Mouse (Mus musculus): Measurements from ENCODE around the gene Psg16. TPM values are rescaled to one million over a fixed set of nuclear protein-coding genes. Genes with fewer than 3 reads are reported as not detected.
"Not testable (repeated sequence)": the region's sequence is repeated elsewhere in the genome, so short reads cannot be mapped to it uniquely, and the experiment has no call there.

The Psg16 gene
- polyA plus RNA-seq, 1 experiment from 2014 or later, result 0.05 TPM

DNA sequence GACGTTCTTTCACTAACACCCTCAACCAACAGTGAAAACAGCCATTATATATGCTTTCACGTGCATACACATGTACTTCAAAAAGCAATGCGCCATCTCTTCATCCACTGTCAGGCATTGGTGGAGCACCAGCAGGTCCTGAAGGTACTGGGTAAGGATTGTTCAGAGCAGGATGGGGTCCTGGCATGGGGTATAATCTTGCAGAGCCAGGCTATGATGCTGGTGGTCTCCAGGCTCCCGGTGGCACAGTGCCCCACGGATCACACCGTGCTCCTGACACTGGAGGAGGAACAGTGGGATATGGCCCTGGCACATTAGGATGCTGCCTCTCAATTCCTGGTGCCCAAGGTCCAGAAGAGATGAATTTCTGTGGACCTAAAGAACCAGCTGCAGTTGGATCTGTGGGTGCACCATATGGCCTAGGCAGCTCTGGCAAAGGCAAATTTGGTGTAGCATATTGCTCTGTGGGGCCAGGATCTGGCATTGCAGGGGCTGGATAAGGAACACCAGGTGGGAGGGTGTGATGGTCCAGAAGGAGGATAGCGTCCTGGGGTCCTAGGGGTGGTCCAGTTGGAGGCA lies 4.3 kb downstream of the Psg16 start:
- Histone ChIP-seq H3K36me3 (no peaks in the 10 kb centered on the region), H3K9me3 (replicated peaks) (no peaks in the 10 kb centered on the region), H3K27me3 (ENCODE audit: low read depth, poor library complexity, severe bottlenecking) (no peaks in the 10 kb centered on the region), H3K27ac (no peak overlapping the region), H3K4me1 (no peaks in the 10 kb centered on the region), H3K4me3 (no peak overlapping the region)
- 86% methylated on average over 7 of the region's 7 CpGs for WGBS
- DNase-seq (ENCODE audit: low spot score), result peak; percentile 14

DNA sequence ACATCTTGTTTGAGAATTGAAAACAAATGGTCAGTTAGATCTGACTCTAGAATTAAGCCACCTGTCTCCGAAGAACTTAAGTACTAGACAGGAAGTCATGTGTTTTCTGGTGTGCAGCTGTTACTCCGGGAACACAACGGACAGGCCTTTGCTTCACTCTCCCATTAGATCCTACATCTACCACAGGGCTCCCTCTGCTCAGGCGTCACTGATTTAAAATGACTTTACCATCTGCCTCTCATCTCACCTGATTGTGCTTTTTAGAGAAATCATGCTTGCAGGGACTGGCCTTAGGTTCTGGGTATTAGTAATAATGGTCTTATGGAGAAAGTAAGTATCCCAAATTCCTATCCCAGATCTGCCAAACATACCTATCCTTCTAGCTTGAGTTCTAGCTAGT lies 8.9 kb downstream of the Psg16 start:
- no peaks in the 10 kb centered on the region for H3K4me1 ChIP-seq
- H3K27me3 ChIP-seq (ENCODE audit: low read depth, poor library complexity, severe bottlenecking), result no peaks in the 10 kb centered on the region
- no peaks in the 10 kb centered on the region for H3K9me3 ChIP-seq (replicated peaks)
- 82% methylated on average over 4 of the region's 4 CpGs for WGBS
- H3K27ac ChIP-seq, result no peak overlapping the region
- peak; percentile 9 for DNase-seq (ENCODE audit: low spot score)
- no peaks in the 10 kb centered on the region for H3K36me3 ChIP-seq
- H3K4me3 ChIP-seq, result no peak overlapping the region

DNA sequence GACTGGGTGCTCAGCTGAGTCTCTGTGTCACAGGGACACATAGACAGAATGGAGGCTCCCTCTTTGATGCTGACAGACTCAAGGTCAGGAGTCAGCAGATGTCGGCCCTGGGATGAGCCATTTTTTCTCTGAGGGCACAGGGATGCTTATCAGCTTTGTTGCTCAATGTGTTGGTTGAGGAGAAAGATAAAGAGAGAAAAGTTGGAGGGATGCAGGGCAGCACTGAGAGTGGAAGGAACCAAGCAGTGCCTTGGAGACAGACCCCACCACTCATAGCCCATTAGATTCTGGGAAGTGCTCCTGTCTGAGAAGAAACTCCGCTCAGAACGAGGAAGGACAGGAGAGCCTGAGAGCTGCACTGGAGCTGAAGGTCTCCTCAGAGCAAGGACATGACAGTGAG lies 13.9 kb downstream of the Psg16 start:
- no peak for DNase-seq (ENCODE audit: low spot score)
- H3K27me3 ChIP-seq (ENCODE audit: low read depth, poor library complexity, severe bottlenecking), result no peaks in the 10 kb centered on the region
- WGBS, result 82% methylated on average over 3 of the region's 3 CpGs

DNA sequence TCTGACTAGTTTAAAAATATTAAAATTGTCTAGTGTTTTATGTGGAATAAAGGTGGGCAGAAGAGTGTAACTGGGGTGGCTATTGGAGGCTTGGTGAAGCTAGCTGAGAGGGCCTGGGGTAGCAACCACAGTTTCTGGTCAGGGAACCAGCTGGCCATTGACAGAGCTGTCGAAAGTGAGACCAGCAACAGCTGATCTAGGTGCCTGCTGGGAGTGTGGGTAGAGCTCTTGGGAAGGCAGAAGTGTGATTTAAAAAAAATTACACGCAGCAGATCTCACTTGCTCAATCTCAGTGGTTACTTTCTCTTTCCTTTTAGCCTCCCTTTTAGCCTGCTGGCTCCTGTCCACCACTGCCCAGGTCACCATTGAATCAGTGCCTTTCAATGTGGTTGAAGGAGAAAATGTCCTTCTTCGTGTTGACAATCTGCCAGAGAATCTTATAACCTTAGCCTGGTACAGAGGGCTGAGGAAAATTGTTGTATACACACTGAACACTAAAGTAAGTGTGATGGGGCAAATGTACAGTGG lies 16.3 kb downstream of the Psg16 start:
- DNase-seq (ENCODE audit: low spot score), result no peak
- no peaks in the 10 kb centered on the region for H3K4me1 ChIP-seq
- no peaks in the 10 kb centered on the region for H3K27me3 ChIP-seq (ENCODE audit: low read depth, poor library complexity, severe bottlenecking)
- WGBS, result 65% methylated on average over 3 of the region's 3 CpGs
- no peak overlapping the region for H3K4me3 ChIP-seq
- H3K27ac ChIP-seq, result no peak overlapping the region
- no peaks in the 10 kb centered on the region for H3K36me3 ChIP-seq
- H3K9me3 ChIP-seq (replicated peaks), result no peaks in the 10 kb centered on the region

More for the DNA sequence above, 13.9 kb downstream of the Psg16 start:
- no peaks in the 10 kb centered on the region for H3K4me1 ChIP-seq
- H3K9me3 ChIP-seq (replicated peaks), result no peaks in the 10 kb centered on the region
- H3K36me3 ChIP-seq, result no peaks in the 10 kb centered on the region
- no peak overlapping the region for H3K27ac ChIP-seq
- no peak overlapping the region for H3K4me3 ChIP-seq

DNA sequence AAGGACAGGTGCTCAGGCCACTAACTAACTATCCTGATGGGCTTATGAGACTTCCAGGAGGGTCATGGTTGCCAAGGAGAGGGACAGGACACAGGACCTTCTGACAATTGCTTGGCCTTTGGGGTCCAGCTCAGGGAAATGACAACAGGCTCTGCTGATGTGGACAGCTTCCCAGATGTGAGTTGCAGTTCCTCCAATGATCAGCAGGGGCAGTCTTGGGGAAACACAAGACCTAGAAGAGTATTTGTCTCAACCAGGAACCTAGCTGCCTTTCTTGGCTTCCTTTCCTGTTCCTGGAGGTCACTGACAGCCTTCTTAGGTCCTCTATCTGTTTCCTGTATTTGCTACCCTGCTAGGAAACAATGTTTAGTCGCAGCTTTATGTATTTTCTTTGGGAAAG lies 17.4 kb downstream of the Psg16 start:
- Histone ChIP-seq H3K27ac (no peak overlapping the region), H3K4me3 (no peak overlapping the region), H3K27me3 (ENCODE audit: low read depth, poor library complexity, severe bottlenecking) (no peaks in the 10 kb centered on the region), H3K9me3 (replicated peaks) (no peaks in the 10 kb centered on the region), H3K36me3 (no peaks in the 10 kb centered on the region), H3K4me1 (no peaks in the 10 kb centered on the region)
- no peak for DNase-seq (ENCODE audit: low spot score)
- whole genome bisulfite sequencing, result 29% methylated on average over 1 of the region's 1 CpGs

DNA sequence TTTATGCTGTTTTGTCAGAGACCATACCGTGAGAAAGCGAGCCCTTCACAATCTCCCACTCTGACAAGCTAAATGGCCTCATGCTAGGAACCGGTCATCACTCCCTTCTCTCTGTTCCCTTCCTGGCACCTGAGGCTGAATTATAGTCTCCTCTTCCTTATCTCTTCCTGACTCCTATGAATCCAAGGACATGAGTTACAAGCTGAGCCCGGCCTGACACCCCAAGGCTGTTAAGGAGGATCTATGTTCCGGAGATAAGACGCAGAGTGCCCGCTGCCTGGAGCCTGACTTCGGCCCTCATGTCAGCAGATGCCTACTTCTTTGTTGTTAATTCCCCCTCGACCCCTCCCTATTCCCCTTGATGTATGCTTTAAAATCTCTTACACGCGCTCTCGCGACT lies 27.8 kb downstream of the Psg16 start:
- WGBS, result 94% methylated on average over 13 of the region's 13 CpGs
- not testable (repeated sequence) for H3K36me3 ChIP-seq; H3K27me3 ChIP-seq (ENCODE audit: low read depth, poor library complexity, severe bottlenecking); H3K9me3 ChIP-seq (replicated peaks); H3K4me3 ChIP-seq; H3K27ac ChIP-seq; H3K4me1 ChIP-seq; DNase-seq (ENCODE audit: low spot score)

DNA sequence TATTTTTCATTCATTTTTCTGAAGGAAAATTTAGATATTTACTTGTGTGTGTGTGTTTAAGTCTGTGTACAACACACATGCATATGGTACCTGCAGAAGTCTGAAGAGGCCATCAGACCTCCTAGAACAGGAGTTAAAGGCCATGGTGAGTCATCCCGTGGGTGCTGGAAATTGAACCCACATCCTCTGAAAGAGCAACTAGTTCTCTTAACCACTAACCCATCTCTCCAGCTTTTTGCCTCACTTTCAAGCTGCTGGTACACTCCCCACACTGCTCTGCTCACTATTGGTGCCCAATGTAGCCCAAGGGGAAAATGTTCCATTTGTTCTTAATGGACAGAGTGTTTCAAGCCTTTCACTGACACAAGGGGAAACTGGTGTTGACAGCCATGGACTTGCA lies 61.5 kb downstream of the Psg16 start:
- H3K9me3 ChIP-seq (replicated peaks), result no peaks in the 10 kb centered on the region; the same call in 1 of the 2 replicates
- 92% methylated on average over 1 of the region's 1 CpGs for WGBS
- H3K4me1 ChIP-seq, result no peaks in the 10 kb centered on the region
- H3K27ac ChIP-seq, result no peak overlapping the region
- H3K4me3 ChIP-seq, result no peak overlapping the region
- H3K36me3 ChIP-seq, result no peaks in the 10 kb centered on the region
- no peaks in the 10 kb centered on the region for H3K27me3 ChIP-seq (ENCODE audit: low read depth, poor library complexity, severe bottlenecking)
- no peak for DNase-seq (ENCODE audit: low spot score)

DNA sequence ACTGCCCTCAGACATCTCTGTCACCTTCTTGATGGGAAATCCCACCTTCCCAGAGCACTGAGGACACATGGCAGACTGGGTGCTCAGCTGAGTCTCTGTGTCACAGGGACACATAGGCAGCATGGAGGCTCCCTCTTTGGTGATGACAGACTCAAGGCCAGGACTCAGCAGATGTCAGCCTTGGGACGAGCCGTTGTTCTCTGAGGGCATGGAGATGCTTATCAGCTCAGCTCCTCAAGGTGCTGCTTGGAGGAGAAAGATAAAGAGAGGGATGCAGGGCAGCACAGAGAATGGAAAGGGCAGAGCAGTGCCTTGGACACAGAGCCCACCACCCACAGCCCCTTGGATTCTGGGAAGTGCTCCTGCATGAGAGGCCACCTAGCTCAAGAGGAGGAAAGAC lies 76.1 kb downstream of the Psg16 start, which contains the start of gene Ceacam3:
Gene Ceacam3 (plus strand): TSS at position 352 of the 400 bp plus-strand sequence.
- H3K27ac ChIP-seq, result no peak within 1 kb of the TSS
- DNase-seq (ENCODE audit: low spot score), result no peak
- 92% methylated on average over 2 of the region's 2 CpGs for WGBS
- no peaks in the 10 kb centered on the region for H3K27me3 ChIP-seq (ENCODE audit: low read depth, poor library complexity, severe bottlenecking)
- no peak within 1 kb of the TSS for H3K4me3 ChIP-seq
- H3K9me3 ChIP-seq (replicated peaks), result peaks cover 9% of the 10 kb centered on the region; the same call in 1 of the 2 replicates
- H3K4me1 ChIP-seq, result no peaks in the 10 kb centered on the region
- H3K36me3 ChIP-seq, result no peaks in the 10 kb centered on the region

DNA sequence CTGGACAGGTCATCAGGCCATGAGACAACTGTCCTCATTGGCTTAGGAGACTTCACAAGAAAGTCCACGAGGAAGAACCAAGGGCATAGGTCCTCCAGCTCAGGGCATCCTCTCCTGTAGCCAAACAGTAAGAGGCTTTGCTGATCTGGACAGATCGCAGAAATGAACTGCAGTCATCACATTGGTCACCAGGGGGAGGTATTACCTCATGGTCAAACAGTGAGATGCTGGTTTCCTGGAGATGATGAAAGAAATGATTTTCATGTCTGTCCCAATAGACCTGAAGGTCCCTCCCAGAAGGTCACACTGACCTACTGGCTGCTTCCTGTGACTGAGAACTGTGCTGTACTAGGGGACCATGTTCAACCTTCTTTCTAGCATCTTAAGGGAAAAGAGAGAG lies 81.8 kb downstream of the Psg16 start:
- H3K36me3 ChIP-seq, result no peaks in the 10 kb centered on the region
- no peaks in the 10 kb centered on the region for H3K4me1 ChIP-seq
- no peaks in the 10 kb centered on the region for H3K27me3 ChIP-seq (ENCODE audit: low read depth, poor library complexity, severe bottlenecking)
- H3K27ac ChIP-seq, result no peak overlapping the region
- H3K9me3 ChIP-seq (replicated peaks), result peaks cover 2% of the 10 kb centered on the region; the same call in 1 of the 2 replicates
- no peak for DNase-seq (ENCODE audit: low spot score)
- 45% methylated on average over 2 of the region's 2 CpGs for WGBS
- no peak overlapping the region for H3K4me3 ChIP-seq

DNA sequence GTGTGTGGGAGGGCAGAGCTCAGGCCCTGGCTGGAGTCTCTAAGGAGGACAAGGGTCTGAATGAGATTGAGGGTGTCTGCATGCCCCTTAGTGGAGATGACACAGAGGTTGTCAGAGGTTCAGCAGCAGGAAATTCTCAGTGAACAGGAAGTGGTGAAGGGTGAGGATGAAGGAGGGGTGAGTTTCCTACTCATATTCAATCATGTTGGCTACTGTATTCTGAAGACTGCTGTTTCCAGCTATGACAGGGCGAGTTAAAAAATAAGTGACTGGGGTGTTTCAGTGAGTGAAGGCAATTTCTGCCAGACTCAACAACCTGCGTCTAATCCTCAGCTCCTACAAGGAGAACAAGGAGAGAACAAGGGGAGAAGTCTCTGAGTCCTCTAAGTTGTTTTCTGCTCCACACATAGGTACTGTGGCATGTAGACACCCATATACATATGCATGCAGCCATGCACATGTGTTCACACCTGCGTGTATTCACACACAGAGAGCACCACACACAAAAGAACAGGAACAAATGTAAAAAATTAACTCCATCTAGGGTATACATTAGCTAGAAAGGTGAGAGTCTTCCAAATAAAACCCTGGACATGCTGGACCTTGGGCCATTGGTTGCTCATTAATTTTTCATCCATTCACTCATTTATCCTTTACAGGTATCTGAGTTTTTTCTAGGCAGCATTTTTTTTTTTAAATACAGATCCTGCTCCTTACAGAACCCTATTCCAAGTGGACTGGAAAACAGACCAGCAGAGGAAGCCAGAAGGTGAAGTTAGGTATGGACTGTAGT lies 83.2 kb downstream of the Psg16 start:
- DNase-seq (ENCODE audit: low spot score), result no peak
- no peak overlapping the region for H3K27ac ChIP-seq
- WGBS, result 78% methylated on average over 3 of the region's 3 CpGs

DNA sequence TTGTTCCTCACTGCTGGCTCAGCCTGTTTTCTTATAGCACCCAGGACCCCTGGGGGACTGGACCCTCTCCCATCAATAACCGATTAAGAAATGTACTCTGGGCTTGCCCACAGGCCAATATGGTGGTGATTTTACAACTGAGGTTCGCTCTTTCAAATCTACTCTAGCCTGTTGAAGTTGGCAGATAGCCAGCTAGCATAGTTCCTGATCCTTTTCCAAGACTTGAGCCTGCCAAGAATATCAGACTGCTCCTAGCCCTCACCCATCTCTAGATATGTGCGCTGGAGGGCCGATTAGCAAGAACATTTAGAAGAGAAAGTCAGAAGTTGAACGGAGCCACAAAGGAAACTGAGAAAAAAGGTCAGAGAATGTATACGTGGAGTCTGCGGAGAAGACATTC lies 85.2 kb downstream of the Psg16 start:
- no peaks in the 10 kb centered on the region for H3K36me3 ChIP-seq

More for the DNA sequence above, 83.2 kb downstream of the Psg16 start:
- H3K4me3 ChIP-seq, result no peak overlapping the region
- H3K36me3 ChIP-seq, result no peaks in the 10 kb centered on the region
- peaks cover 2% of the 10 kb centered on the region; the same call in 1 of the 2 replicates for H3K9me3 ChIP-seq (replicated peaks)
- no peaks in the 10 kb centered on the region for H3K4me1 ChIP-seq
- no peaks in the 10 kb centered on the region for H3K27me3 ChIP-seq (ENCODE audit: low read depth, poor library complexity, severe bottlenecking)

DNA sequence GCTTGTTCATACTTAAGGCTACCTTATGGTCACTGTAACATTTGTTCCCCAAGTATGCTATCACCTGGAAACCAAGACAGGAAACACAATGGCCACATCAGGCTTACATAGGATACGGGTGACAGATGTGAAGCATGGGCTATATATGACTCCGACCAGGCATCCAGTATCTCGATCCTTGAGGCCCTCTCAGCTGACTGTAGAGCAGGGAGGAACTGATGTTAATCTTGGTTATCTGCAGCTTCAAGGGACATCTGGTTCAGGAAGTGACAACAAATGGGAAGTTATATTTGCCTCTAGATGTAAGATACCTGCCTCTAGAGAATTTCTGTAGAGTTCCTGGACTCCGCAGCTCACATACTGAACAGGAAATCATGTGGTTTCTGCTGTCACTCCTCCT lies 98.0 kb downstream of the Psg16 start:
- Histone ChIP-seq H3K27ac (no peak overlapping the region), H3K4me3 (no peak overlapping the region), H3K27me3 (ENCODE audit: low read depth, poor library complexity, severe bottlenecking) (no peaks in the 10 kb centered on the region), H3K4me1 (no peaks in the 10 kb centered on the region), H3K36me3 (no peaks in the 10 kb centered on the region), H3K9me3 (replicated peaks) (peaks cover 5% of the 10 kb centered on the region; the same call in 1 of the 2 replicates)
- DNase-seq (ENCODE audit: low spot score), result no peak
- 88% methylated on average over 4 of the region's 4 CpGs for WGBS

More for the DNA sequence above, 85.2 kb downstream of the Psg16 start:
- Histone ChIP-seq H3K4me1 (no peaks in the 10 kb centered on the region), H3K4me3 (no peak overlapping the region), H3K27ac (no peak overlapping the region), H3K9me3 (replicated peaks) (peaks cover 2% of the 10 kb centered on the region; the same call in 1 of the 2 replicates), H3K27me3 (ENCODE audit: low read depth, poor library complexity, severe bottlenecking) (no peaks in the 10 kb centered on the region)
- DNase-seq (ENCODE audit: low spot score), result no peak
- 86% methylated on average over 7 of the region's 7 CpGs for WGBS

Measured in limb, embryonic 10.5 days (tissue).